Mouse (Mus musculus) MEL (cell line): ENCODE data around the gene Nsl1. TPM values are rescaled to one million over a fixed set of nuclear protein-coding genes. Genes with fewer than 3 reads are reported as not detected.

Source experiments
- DNase-seq: peaks from one replicate; pipeline ENCODE4 v3.0.0; 2011; ENCODE audit warnings: low read depth, low spot score
- H3K27ac ChIP-seq: 2 replicates; pipeline ENCODE4 v1.5.1; 2012; ENCODE audit warnings: low read depth, mild to moderate bottlenecking, control low read depth, low read length, moderate library complexity; ENCODE audit not compliant: control insufficient read depth
- H3K27me3 ChIP-seq, 2 experiments: fragments of 150-350 bp in 1 of 2; sonication (generic) in 1 of 2; 2 replicates each; pipeline ENCODE4 v1.6.1; 2012; ENCODE audit warnings: low read length in 2 of 2, mild to moderate bottlenecking in 2 of 2, improper control_type of control experiment in 1 of 2, moderate library complexity in 1 of 2; ENCODE audit not compliant: insufficient read depth in 2 of 2, control insufficient read depth in 1 of 2
- H3K36me3 ChIP-seq, 2 experiments: 2 replicates each; pipeline ENCODE4 v1.6.1; 2012 to 2014; ENCODE audit warnings: low read length in 2 of 2, improper control_type of control experiment in 1 of 2, inconsistent platforms in 1 of 2, mild to moderate bottlenecking in 1 of 2; ENCODE audit not compliant: insufficient read depth in 2 of 2, control insufficient read depth in 1 of 2
- H3K4me1 ChIP-seq, 2 experiments: fragments of 150-350 bp in 1 of 2; sonication (generic) in 1 of 2; 2 replicates each; pipeline ENCODE4 v1.6.1; 2012; ENCODE audit warnings: low read length in 2 of 2, improper control_type of control experiment in 1 of 2, mild to moderate bottlenecking in 1 of 2; ENCODE audit not compliant: insufficient read depth in 2 of 2, control insufficient read depth in 1 of 2
- H3K4me3 ChIP-seq, 2 experiments: fragments of 150-350 bp in 1 of 2; sonication (generic) in 1 of 2; 2 replicates each; pipeline ENCODE4 v1.5.1; 2012; ENCODE audit warnings: low read depth in 2 of 2, low read length in 2 of 2, mild to moderate bottlenecking in 2 of 2, moderate library complexity in 2 of 2, control low read depth in 1 of 2, improper control_type of control experiment in 1 of 2; ENCODE audit not compliant: control insufficient read depth in 1 of 2, insufficient read depth in 1 of 2
- H3K79me2 ChIP-seq: 2 replicates; pipeline ENCODE4 v1.6.1; 2012; ENCODE audit warnings: mild to moderate bottlenecking, low read length, moderate library complexity; ENCODE audit not compliant: control insufficient read depth, poor library complexity, insufficient read depth
- H3K9ac ChIP-seq: 2 replicates; pipeline ENCODE4 v1.6.1; 2012; ENCODE audit warnings: low read depth, mild to moderate bottlenecking, control low read depth, low read length, moderate library complexity; ENCODE audit not compliant: control insufficient read depth, poor library complexity, severe bottlenecking
- H3K9me3 ChIP-seq: fragments of 150-350 bp; sonication (generic); replicated peaks from 2 replicates; pipeline ENCODE4 v1.6.1; 2012; ENCODE audit warnings: mild to moderate bottlenecking, low read length, improper control_type of control experiment, moderate library complexity; ENCODE audit not compliant: insufficient read depth
- CHD2 ChIP-seq: IDR thresholded peaks from 2 replicates; pipeline ENCODE4 v1.6.1; 2011; ENCODE audit warnings: low read length, improper control_type of control experiment
- EP300 ChIP-seq, 2 experiments: IDR thresholded peaks; 2 replicates each; pipeline ENCODE4 v1.6.1; 2011; ENCODE audit warnings: improper control_type of control experiment in 2 of 2, low read length in 2 of 2, low read depth in 1 of 2, mild to moderate bottlenecking in 1 of 2
- ETS1 ChIP-seq: IDR thresholded peaks from 2 replicates; pipeline ENCODE4 v1.6.1; 2012; ENCODE audit warnings: low read depth, mild to moderate bottlenecking, inconsistent platforms, low read length, improper control_type of control experiment, moderate library complexity
- GABPA ChIP-seq: IDR thresholded peaks from 2 replicates; pipeline ENCODE4 v1.6.1; 2012; ENCODE audit warnings: low read depth, mild to moderate bottlenecking, inconsistent platforms, low read length, improper control_type of control experiment, moderate library complexity
- GATA1 ChIP-seq: IDR thresholded peaks from 2 replicates; pipeline ENCODE4 v1.6.1; 2011; ENCODE audit warnings: low read depth, low read length, improper control_type of control experiment
- KAT2A ChIP-seq: conservative IDR thresholded peaks from 2 replicates; pipeline ENCODE4 v1.6.1; 2012; ENCODE audit warnings: low read depth, low read length, improper control_type of control experiment, inconsistent platforms
- MAFK ChIP-seq: IDR thresholded peaks from 2 replicates; pipeline ENCODE4 v1.6.1; 2011; ENCODE audit warnings: low read depth, mild to moderate bottlenecking, low read length, improper control_type of control experiment, borderline replicate concordance
- MXI1 ChIP-seq: IDR thresholded peaks from 2 replicates; pipeline ENCODE4 v1.6.1; 2011; ENCODE audit warnings: mild to moderate bottlenecking, low read depth, low read length, improper control_type of control experiment
- MYB ChIP-seq: IDR thresholded peaks from 2 replicates; pipeline ENCODE4 v1.6.1; 2011; ENCODE audit warnings: mild to moderate bottlenecking, low read depth, low read length, improper control_type of control experiment
- NELFE ChIP-seq: IDR thresholded peaks from 2 replicates; pipeline ENCODE4 v1.6.1; 2011; ENCODE audit warnings: low read depth, low read length, improper control_type of control experiment
- POLR2AphosphoS5 ChIP-seq: IDR thresholded peaks from 2 replicates; pipeline ENCODE4 v1.6.1; 2012; ENCODE audit warnings: low read depth, borderline replicate concordance, mild to moderate bottlenecking, inconsistent platforms, low read length, moderate library complexity, mixed read lengths
- SMC3 ChIP-seq: IDR thresholded peaks from 2 replicates; pipeline ENCODE4 v1.6.1; 2011; ENCODE audit warnings: low read depth, low read length, improper control_type of control experiment
- TCF12 ChIP-seq: IDR thresholded peaks from 2 replicates; pipeline ENCODE4 v1.6.1; 2014; ENCODE audit warnings: low read depth, mild to moderate bottlenecking, inconsistent platforms, low read length, improper control_type of control experiment, moderate library complexity
- USF1 ChIP-seq: IDR thresholded peaks from 2 replicates; pipeline ENCODE4 v1.6.1; 2014; ENCODE audit warnings: low read depth, mild to moderate bottlenecking, inconsistent platforms, low read length, improper control_type of control experiment, moderate library complexity
- ZNF384 ChIP-seq: IDR thresholded peaks from 2 replicates; pipeline ENCODE4 v1.6.1; 2012; ENCODE audit warnings: low read depth, mild to moderate bottlenecking, inconsistent platforms, low read length, improper control_type of control experiment
- polyA plus RNA-seq, 2 experiments: library from polyadenylated mRNA; stranded (reverse) in 1 of 2; unstranded in 1 of 2; fragments of >175 nt in 1 of 2; fragments of >200 nt in 1 of 2; gene quantifications; 2 replicates each; pipeline versions ENCODE4 v1.2.1 to v1.2.4; 2012; ENCODE audit warnings: low replicate concordance in 2 of 2, low read depth in 1 of 2; ENCODE audit not compliant: insufficient read length in 2 of 2, insufficient read depth in 1 of 2, missing spikeins in 1 of 2
- total RNA-seq: library from RNA; depleted of rRNA; stranded (reverse); fragments of 300-350 nt; gene quantifications from 2 replicates; pipeline ENCODE4 v1.2.3, GENCODE M21; 2012

The Nsl1 gene
- total and polyA plus RNA-seq, 3 experiments, result 24.2 to 41.9 TPM; not detected in 1

GRCm38 (mm10) chr1:191042688-191043087 lies 20.1 kb upstream of the Nsl1 start:
- H3K4me1 ChIP-seq, result peaks cover 7 to 22% of the 10 kb centered on the region in 2 experiments
- H3K79me2 ChIP-seq, result no peaks in the 10 kb centered on the region
- DNase-seq, result no peak
- no peak overlapping the region for H3K4me3 ChIP-seq
- H3K36me3 ChIP-seq, result peaks cover 0 to 19% of the 10 kb centered on the region in 2 experiments; a peak in 3 of 4 replicates
- H3K27me3 ChIP-seq, result no peaks in the 10 kb centered on the region
- no peaks in the 10 kb centered on the region for H3K9me3 ChIP-seq
- no peak overlapping the region for H3K9ac ChIP-seq
- peak; percentile 80 for TF ChIP-seq ETS1
- TF ChIP-seq MYB, result no peak
- TF ChIP-seq EP300 (IDR thresholded peaks at IDR 0.05; ENCODE audit: low read depth in 1 of 2, low read length in 2 of 2), result peak; percentile 45 to 67; a peak in 3 of 4 replicates
- TF ChIP-seq GATA1, result peak; percentile 75; the same call in 1 of the 2 replicates
- no peak for TF ChIP-seq POLR2AphosphoS5
- 0 out of 2 replicates have a peak, but pooled peaks have one; percentile 21 for TF ChIP-seq TCF12
- TF ChIP-seq SMC3, result no peak
- TF ChIP-seq KAT2A, result no peak
- TF ChIP-seq GABPA, result 0 out of 2 replicates have a peak, but pooled peaks have one; percentile 24
- H3K27ac ChIP-seq, result peak overlapping the region; percentile 31

GRCm38 (mm10) chr1:191045264-191045663 lies 17.5 kb upstream of the Nsl1 start:
- peaks cover 7 to 22% of the 10 kb centered on the region in 2 experiments for H3K4me1 ChIP-seq
- no peak overlapping the region for H3K27ac ChIP-seq
- no peak for DNase-seq
- H3K9me3 ChIP-seq, result no peaks in the 10 kb centered on the region
- H3K9ac ChIP-seq, result no peak overlapping the region
- H3K36me3 ChIP-seq, result peaks cover 0 to 19% of the 10 kb centered on the region in 2 experiments; a peak in 3 of 4 replicates
- H3K79me2 ChIP-seq, result no peaks in the 10 kb centered on the region
- H3K27me3 ChIP-seq, result no peaks in the 10 kb centered on the region
- H3K4me3 ChIP-seq, result no peak overlapping the region
- no peak for TF ChIP-seq ZNF384
- no peak for TF ChIP-seq MAFK
- no peak for TF ChIP-seq NELFE
- TF ChIP-seq MXI1, result no peak
- no peak for TF ChIP-seq USF1
- no peak for TF ChIP-seq CHD2
